10 mouse cellular contexts compared by ENCODE assay signal in the genomic region with DNA sequence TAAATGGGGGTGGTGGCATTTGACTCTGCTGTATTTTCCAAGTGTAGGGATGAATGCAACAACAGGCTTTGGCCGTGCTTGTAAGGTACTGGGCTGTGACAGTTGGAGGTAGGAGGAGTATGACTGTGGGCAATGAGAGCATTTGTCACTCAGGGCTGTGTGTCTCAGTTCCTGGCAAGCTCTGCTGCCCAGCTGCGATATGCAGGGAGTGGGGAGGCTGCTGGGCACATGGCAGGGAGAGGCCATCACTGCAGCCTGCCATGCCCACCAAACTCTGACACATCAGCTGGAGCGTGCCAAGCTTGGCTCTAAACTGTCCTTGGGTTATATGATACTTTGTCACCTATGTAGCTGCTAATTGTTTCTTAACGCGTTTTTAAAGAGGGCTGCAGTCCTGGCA. TPM values are rescaled to one million over a fixed set of nuclear protein-coding genes. Genes with fewer than 3 reads are reported as not detected.
DNase-seq lines count a peak whose midpoint lies in the region; ATAC-seq and TF ChIP-seq lines count a peak whose summit lies in the region.
"Had no signal": no experiment of that assay in that cellular context is flagged by ENCODE, and none has a peak within 500 bp of the region (broad histone marks: within the 10 kb centered on the region; RNA-seq: fewer than 3 reads in every experiment).

No protein-coding gene starts in this region.

- 45% methylated on average over 5 of the region's 5 CpGs for WGBS in forebrain, embryonic 16.5 days

- intact Hi-C loops in heart, postnatal 10 days (cut with DNase I), result no loop called here
- intact Hi-C loops in heart, postnatal 25 days (cut with DNase I), result no loop called here
- intact Hi-C loops in left cerebral cortex, adult 2 months (cut with DNase I), result no loop called here

- no peaks in the 10 kb centered on the region for H3K36me3 ChIP-seq in forebrain, embryonic 16.5 days (ENCODE audit: control insufficient read depth, insufficient read depth)

- TF ChIP-seq CTCF in left cerebral cortex, adult 2 months (IDR thresholded peaks at IDR 0.05), result no peak

- H3K4me2 ChIP-seq in forebrain, embryonic 16.5 days (ENCODE audit: low read length), result no peak overlapping the region

- peak; percentile 89 for ATAC-seq in forebrain, embryonic 16.5 days
- ATAC-seq: inflammation-experienced regulatory T-cells, adult 6 months had no signal

- no peaks in the 10 kb centered on the region; the same call in 1 of the 2 replicates for H3K4me1 ChIP-seq in forebrain, embryonic 16.5 days (replicated peaks; ENCODE audit: control insufficient read depth, insufficient read depth, low read length)

- no peaks in the 10 kb centered on the region for H3K9me3 ChIP-seq in forebrain, embryonic 16.5 days (ENCODE audit: control insufficient read depth, low read length)

- DNase-seq in heart, postnatal 10 days, result peak; percentile 33 to 34
- DNase-seq in heart, postnatal 25 days (ENCODE audit: low spot score), result no peak
- DNase-seq in brain, adult 2 months (ENCODE audit: low read depth, low spot score), result peak; percentile 95
- peak; percentile 36 to 51 for DNase-seq in left cerebral cortex, adult 2 months (ENCODE audit: extremely low spot score in 1 of 2, low spot score in 2 of 2)
- DNase-seq in thymus, postnatal 0 days (ENCODE audit: low spot score), result no peak
- no peak for DNase-seq in kidney, adult 9 months
- no peak for DNase-seq in adrenal gland, adult (ENCODE audit: inconsistent age in 2 of 2, low spot score in 1 of 2)
- DNase-seq: gastrocnemius, postnatal 14 days had no signal

- H3K9ac ChIP-seq in forebrain, embryonic 16.5 days (replicated peaks; ENCODE audit: low read depth, low read length), result no peak overlapping the region

- H3K27me3 ChIP-seq in forebrain, embryonic 16.5 days (replicated peaks; ENCODE audit: control insufficient read depth, insufficient read depth, low read length), result no peaks in the 10 kb centered on the region

- H3K27ac ChIP-seq in forebrain, embryonic 16.5 days (ENCODE audit: low read length), result no peak overlapping the region
- peak overlapping the region; percentile 6; the same call in 1 of the 2 replicates for H3K27ac ChIP-seq in left cerebral cortex, adult 2 months

- no peak overlapping the region for H3K4me3 ChIP-seq in forebrain, embryonic 16.5 days (replicated peaks; ENCODE audit: low read length)
- no peak overlapping the region for H3K4me3 ChIP-seq in left cerebral cortex, adult 2 months

RNA-seq across cellular contexts. Expression of gene Plcl1, which starts 48.4 kb away (rescaled TPM):
- total RNA-seq in heart, postnatal 10 days (2021), result 1 to 10 TPM; 5.0 to 6.2 TPM
- total RNA-seq in heart, postnatal 25 days (2021), result 1 to 10 TPM; 3.8 to 6.1 TPM
- polyA plus RNA-seq in forebrain, embryonic 16.5 days (2015; fragmentation: Nextera tagmentation; extraction: Ambion mirVana), result 5.0 and 5.1 TPM in 2 replicates
- 10 to 100 TPM; 21.9 to 26.5 TPM for total RNA-seq in left cerebral cortex, adult 2 months (2021)
- polyA plus RNA-seq in thymus, postnatal 0 days (2015; fragmentation: Nextera tagmentation; extraction: Ambion mirVana), result 2.1 and 2.9 TPM in 2 replicates

Comparison
In these comparisons a context has a peak if more than half of its experiments do, and no peak if none do; other contexts are left out.
1. DNase-seq: peak in heart, postnatal 10 days (2 of 2), brain, adult 2 months (single experiment) and left cerebral cortex, adult 2 months (2 of 2); none in heart, postnatal 25 days (single experiment), thymus, postnatal 0 days (single experiment), kidney, adult 9 months (single experiment) and adrenal gland, adult (0 of 2).